Mouse (Mus musculus) layer of hippocampus, postnatal 10 days (tissue): ENCODE data around the gene Olfr1425. TPM values are rescaled to one million over a fixed set of nuclear protein-coding genes. Genes with fewer than 3 reads are reported as not detected.
"Not testable (repeated sequence)": the region's sequence is repeated elsewhere in the genome, so short reads cannot be mapped to it uniquely, and the experiment has no call there.

Experiments
- DNase-seq, 2 experiments: peaks; one replicate each; pipeline ENCODE4 v3.0.0; 2021; ENCODE audit warnings: low spot score in 2 of 2
- long read RNA-seq: library from polyadenylated mRNA; stranded (forward); transcript quantifications from one replicate; pipeline ENCODE4 v2.0.0, GENCODE M21; 2023
- total RNA-seq, 2 experiments: library from RNA; stranded (reverse); gene quantifications; 2 replicates each; pipeline ENCODE4 v1.2.3; 2021

Olfr1425 gene
- not detected for total RNA-seq
- long read RNA-seq, result 0 reads

DNA sequence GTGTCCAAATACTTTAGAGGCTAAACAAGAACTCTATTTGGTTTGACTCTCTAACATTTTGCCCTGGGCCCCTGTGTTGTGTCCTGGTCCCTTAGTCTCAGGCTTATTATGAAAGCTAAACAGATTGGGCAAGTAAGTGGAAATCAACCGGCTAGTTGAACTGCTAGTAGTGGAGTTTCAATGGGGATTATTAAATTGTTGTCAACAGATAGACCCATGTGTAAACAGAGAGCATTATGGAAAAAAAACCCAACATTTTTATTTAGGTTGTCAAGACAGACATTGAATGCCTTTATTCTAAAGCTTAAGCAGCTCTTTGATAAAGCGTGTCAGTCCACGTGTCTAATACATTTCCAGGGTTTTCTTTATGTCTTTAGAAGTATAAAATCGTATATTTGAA, at the start of gene Olfr1425:
Gene Olfr1425, minus strand, starts transcription at position 101 of the 400 bp plus-strand sequence.
- DNase-seq, result not testable (repeated sequence)

DNA sequence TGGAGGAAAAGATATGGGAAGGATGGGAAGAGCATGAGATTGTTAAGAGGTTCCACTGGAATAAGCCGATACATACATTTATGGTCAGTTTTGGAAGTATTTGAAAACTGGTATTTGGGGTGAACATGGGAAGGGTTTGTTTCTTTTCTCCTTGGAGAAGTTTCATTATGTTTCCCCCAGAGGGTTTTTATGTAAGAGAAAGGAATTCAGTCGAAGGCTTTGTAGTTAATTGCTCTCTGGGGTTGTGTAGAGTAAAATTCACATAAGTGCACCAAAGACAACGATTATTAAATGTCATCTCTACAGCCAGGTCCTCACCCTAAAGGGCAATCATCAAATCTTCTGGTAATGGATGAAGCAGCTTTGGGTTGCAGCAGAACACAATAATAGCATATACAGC, 45.6 kb upstream of the Olfr1425 start, which contains the start of gene Olfr76:
Gene Olfr76, minus strand, starts transcription at position 101 of the 400 bp plus-strand sequence.
- DNase-seq, result no peak

DNA sequence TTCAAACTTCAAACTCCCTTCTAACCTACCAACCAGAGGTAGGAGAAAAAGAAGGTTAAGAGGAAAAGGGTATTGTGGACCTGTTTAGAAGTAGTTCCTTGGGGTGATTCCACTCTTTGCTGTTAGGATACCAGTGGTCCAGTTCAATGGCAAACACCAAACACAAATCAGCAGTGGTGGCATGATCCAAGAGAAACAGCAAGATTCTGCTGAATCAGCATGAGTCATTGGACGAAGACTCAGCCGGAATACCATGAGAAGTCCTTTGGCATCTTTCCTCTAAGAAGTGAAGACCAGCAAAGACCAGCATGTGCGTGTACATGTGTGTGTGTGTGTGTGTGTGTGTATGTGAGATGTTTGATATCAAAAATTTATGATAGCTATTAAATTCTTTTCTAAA, 38.9 kb upstream of the Olfr1425 start:
- DNase-seq, result no peak

DNA sequence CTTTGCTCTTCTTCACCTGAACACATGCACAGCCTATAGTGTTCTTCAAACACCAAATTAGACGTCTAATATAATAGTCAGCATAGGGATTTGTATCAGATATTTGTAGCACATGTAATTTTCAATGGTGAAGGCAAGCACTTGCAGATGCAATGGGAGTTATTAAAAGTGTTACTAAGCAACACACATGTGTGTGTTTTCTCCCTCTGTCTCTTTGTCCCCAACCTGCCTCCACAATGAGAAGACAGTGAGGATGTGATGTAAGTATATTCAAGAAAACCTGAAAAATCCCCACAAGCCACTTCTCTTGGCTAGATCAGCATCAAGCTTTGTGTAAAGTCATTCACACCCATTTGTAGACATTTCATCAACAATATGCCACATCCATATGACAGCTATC, 38.3 kb upstream of the Olfr1425 start, which contains the start of gene Olfr1428:
Gene Olfr1428, minus strand, starts transcription at position 101 of the 400 bp plus-strand sequence.
- DNase-seq, result no peak

DNA sequence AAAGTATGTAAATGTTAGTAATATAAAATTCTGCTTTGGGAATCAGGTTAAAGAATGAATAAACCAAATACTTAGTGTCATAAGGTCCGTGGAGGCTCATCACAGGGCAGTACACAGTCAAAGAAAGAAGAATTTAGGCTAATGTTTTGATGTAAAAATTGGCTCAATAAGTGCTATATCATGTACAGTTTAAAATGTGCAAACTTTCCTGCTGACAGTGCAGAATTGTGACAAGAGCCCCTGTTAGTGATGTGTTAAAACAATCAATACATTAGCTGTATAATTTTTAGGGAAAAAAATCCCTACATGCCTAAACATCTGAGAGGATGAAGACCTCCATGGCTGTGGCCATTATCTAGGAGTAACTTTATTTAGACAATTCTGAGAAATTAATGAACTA, 36.3 kb upstream of the Olfr1425 start:
- no peak for DNase-seq

DNA sequence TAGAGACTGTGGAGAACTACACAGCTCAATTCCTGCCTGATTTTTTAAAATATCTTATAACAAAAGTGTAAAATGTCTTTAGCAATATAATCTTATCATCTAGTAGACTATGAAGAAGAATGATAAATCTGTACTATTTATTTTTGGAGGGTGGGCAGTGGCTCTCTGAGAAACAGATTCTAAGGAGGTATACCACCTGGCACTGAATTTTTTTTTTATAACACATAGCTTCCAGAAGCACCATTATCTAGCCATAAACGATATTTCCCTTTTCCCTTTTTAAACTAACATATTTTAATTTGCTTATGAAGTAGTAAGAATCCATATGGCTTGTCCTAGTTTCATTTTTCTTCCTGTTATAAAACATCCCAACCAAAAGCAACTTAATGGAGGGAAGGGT, 27.0 kb upstream of the Olfr1425 start:
- no peak for DNase-seq

DNA sequence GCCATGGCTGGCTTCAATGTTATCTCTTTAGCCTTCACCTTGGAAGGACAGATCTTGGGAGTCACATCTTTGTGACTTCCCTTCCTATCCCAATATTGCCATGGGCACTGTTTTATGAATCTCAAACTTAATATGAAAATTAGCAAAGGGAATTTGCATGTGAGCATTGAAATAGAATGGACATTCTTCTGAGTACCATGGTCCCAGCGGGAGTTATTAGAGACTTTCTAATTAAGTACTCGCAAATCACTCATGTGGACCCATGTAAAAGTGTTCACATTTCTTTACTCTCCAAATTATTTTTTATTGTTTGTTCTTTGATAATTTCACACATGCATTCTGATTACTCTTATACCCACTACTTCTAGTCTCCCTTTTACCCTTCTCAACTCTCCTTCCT, 25.7 kb upstream of the Olfr1425 start, which contains the start of gene Olfr1427:
Gene Olfr1427, minus strand, starts transcription at position 101 of the 400 bp plus-strand sequence.
- no peak for DNase-seq

DNA sequence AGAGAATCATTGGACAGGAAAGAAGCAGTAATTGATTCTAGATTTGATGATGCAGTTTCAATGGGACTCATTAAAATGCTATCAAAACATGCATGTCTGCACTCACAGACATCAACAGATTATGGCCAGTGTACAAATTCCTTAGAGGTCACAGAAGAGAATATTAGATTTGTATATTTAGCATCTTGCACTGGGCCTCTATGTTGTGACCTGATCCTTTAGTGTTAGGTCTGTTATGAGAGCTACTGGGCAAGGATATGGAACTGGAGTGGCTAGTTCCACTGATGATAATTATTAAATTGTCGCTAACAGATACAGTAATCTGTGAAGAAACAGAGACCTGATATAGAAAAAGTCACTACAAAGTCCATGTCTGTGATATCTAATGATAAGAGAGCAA, 14.4 kb upstream of the Olfr1425 start, which contains the start of gene Olfr1426:
Gene Olfr1426, minus strand, starts transcription at position 101 of the 400 bp plus-strand sequence.
- no peak for DNase-seq

DNA sequence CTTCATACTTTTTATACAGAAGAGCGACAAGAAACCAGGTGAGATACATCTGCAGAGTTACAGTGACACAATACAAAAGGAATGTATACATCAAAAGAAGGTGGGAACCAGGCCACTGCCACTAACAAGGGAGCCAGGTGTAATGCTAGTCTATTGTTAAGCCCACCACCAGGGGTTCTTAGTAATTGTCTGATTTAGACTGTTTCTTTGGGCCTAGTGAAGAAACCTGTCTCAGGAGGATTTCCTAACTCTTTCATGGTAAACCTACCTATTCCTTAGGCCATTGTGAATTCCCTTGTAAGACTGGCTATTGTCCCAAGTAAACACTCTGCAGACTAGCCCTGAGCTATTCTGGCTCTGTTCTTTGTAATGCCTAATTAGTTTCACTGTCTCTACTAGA, 8.0 kb downstream of the Olfr1425 start:
- DNase-seq, result not testable (repeated sequence)

DNA sequence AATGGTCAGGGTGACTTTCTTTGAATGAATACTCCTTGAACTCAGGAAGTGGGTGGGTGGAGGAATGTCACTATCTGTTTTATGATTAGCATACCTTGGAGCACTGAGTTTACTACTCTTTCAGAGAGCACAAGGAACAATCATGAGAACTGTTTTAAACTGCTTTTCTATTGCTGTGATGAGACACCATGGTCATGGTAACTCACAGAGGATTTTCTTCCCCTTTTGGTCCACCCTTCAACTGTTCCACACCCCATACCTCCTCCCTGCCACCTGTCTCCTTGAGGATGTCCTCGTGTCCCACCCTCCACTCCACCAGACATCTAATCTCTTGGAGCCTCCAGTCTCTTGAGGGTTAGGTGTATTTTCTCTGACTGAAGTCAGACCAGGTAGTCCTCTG, 9.7 kb downstream of the Olfr1425 start:
- DNase-seq, result not testable (repeated sequence)

DNA sequence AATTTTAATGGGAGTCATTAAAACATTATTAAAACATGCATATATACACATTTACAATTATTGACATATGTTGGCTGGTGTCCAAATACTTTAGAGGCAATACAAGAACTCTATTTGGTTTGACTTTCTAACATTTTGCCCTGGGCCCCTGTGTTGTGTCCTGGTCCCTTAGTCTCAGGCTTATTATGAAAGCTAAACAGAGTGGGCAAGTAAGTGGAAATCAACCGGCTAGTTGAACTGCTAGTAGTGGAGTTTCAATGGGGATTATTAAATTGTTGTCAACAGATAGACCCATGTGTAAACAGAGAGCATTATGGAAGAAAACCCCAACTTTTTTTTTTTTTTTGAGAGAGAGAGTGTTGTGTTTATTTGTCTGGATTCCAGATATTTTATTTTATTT, 14.9 kb downstream of the Olfr1425 start, which contains the start of gene Olfr1424:
Gene Olfr1424, minus strand, starts transcription at position 101 of the 400 bp plus-strand sequence.
- DNase-seq, result not testable (repeated sequence)

DNA sequence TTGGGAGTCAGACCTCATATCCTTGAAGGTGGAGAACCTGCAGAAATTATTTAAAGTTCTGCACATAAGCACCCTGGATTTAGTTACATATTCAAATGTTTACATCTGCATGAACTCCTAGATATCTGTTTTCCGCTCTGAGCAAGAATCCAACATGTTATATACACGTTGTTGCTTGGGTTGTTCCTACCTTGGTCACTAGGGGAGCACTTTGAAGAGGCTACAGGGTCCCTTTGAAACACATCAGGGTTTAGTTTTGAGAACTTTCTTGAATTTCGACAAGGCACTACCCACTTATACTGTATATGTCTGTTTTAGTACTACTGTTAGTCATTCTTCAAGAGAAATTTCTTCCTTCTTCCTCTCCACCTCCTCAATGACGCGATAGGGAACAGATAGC, 34.4 kb downstream of the Olfr1425 start:
- DNase-seq, result no peak

DNA sequence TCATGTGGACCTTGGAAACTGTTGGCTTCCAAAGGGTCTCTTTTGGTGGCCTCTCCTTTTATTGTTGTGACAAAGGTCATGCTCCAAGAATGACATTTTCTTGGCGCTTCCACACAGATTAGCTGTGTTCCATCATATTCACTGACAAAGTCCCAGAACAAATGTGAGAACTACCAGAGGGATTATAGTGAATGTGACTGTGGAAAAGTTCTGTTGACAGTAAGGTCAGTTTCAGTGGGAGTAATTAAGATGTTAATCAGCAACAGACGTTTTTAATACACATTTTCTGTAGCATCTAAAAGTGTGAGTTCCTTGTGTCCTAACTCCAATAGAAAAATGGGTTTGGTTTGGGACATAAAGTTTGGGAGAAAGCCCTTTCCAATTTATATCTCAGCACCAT, 36.3 kb downstream of the Olfr1425 start, which contains the start of gene Olfr1423:
Gene Olfr1423, minus strand, starts transcription at position 101 of the 400 bp plus-strand sequence.
- no peak for DNase-seq

DNA sequence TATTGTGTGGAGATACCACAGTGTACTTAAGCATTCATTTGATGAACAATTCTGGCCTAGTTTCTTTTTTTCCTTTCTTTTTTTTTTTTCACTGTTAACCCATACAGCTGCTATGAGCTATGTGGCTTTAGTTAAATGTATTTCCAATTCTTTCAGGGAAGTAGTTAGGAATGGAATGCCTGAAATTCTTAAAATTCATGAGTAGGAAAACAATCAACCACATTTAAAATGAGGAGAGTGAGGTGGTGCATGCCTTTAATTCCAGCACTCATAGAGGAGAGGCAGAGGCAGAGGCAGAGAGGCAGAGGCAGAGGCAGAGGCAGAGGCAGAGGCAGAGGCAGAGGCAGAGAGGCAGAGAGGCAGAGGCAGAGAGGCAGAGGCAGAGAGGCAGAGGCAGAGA, 39.8 kb downstream of the Olfr1425 start:
- DNase-seq, result no peak

DNA sequence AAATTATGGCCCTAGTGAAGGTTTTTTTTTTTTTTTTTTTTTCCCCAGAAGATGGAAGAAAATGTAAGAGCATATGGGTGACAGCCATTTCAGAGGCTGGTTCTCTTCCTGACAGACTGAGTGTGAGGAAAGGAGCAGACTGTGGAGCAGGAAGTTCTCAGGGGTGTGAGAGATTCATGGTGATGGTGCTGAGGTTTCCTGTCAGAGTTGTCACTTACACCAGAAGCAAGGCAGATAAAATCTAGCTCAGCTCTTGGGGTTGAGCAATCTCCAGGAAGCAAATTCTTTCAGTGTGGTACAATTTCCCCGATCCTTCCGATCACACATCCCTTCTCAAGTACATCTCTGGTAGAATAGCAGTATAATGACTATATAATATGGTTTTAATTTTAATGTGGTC, 50.9 kb downstream of the Olfr1425 start:
- DNase-seq, result no peak

DNA sequence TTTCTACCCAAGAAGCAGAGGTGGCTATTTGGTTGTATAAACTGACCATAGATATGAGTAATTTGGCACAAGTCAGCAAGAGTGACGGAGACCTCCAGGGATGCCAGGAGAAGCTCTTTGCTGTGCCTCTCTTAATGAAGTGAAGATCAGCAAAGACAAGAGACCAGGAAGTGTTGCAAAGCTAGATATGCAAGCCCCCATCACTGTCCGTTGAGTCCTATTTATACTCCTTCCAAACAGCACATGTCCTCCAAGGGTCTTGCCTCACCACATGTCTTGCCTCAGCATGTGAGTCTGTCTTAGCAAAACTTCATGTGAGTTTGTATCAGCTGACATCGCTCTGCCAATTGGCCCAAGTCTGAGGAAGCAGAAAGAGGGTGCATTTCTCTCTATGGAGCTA, 52.2 kb downstream of the Olfr1425 start:
- no peak for DNase-seq

DNA sequence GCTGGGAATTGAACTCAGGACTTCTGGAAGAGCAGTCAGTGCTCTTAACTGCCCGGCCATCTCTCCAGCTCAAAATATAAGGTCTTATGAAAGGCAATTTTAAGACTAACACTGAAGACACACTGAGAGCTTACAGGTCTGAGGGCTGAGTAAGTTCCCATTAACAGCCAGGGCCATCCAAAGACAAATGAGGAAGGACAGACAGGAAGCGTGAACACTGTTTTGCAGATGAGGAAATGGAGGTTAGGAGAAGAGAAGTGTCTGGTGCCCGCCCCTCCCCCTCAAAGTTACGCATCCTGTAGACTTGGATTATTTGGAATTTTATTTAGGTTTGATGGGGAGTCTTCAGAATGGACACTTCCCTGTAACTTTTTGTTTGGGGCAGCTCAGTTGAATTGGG, 53.4 kb downstream of the Olfr1425 start:
- no peak for DNase-seq

Other genes starting within 250 kb of the Olfr1425 start
- gene Olfr1417, start 238.5 kb downstream of the Olfr1425 start, total RNA-seq, result not detected
- not detected for gene Olfr1418, start 216.7 kb downstream of the Olfr1425 start, total RNA-seq
- gene Olfr1419, start 202.6 kb downstream of the Olfr1425 start, total RNA-seq, result not detected
- not detected for gene Olfr1420, start 191.2 kb downstream of the Olfr1425 start, total RNA-seq
- gene Patl1, start 165.3 kb downstream of the Olfr1425 start, total RNA-seq, result 10 to 100 TPM; 20.3 to 22.3 TPM
- gene Osbp, start 111.8 kb downstream of the Olfr1425 start, total RNA-seq, result 10 to 100 TPM; 54.2 to 56.3 TPM
- gene Olfr1423, start 36.4 kb downstream of the Olfr1425 start, total RNA-seq, result not detected
- gene Olfr1424, start 15.0 kb downstream of the Olfr1425 start, total RNA-seq, result not detected
- gene Olfr1426, start 14.3 kb upstream of the Olfr1425 start, total RNA-seq, result not detected
- not detected for gene Olfr1427, start 25.6 kb upstream of the Olfr1425 start, total RNA-seq
- gene Olfr1428, start 38.2 kb upstream of the Olfr1425 start, total RNA-seq, result not detected
- not detected for gene Olfr76, start 45.5 kb upstream of the Olfr1425 start, total RNA-seq
- gene Olfr1555-ps1, start 92.4 kb upstream of the Olfr1425 start, total RNA-seq, result not detected
- gene Olfr1431, start 122.9 kb upstream of the Olfr1425 start, total RNA-seq, result not detected
- gene Olfr1432, start 154.9 kb upstream of the Olfr1425 start, total RNA-seq, result not detected
- not detected for gene Olfr262, start 163.9 kb upstream of the Olfr1425 start, total RNA-seq
- gene Olfr235, start 183.3 kb upstream of the Olfr1425 start, total RNA-seq, result not detected
- not detected for gene Olfr1434, start 202.1 kb upstream of the Olfr1425 start, total RNA-seq
- gene Olfr1436, start 221.4 kb upstream of the Olfr1425 start, total RNA-seq, result not detected
- gene Olfr1437, start 247.4 kb upstream of the Olfr1425 start, total RNA-seq, result not detected